Mouse (Mus musculus): ENCODE results near the gene Btnl10. TPM values are rescaled to one million over a fixed set of nuclear protein-coding genes. Genes with fewer than 3 reads are reported as not detected.

Gene Btnl10
- total and polyA plus RNA-seq, 3 experiments = 0.04 TPM; not detected in 2

DNA sequence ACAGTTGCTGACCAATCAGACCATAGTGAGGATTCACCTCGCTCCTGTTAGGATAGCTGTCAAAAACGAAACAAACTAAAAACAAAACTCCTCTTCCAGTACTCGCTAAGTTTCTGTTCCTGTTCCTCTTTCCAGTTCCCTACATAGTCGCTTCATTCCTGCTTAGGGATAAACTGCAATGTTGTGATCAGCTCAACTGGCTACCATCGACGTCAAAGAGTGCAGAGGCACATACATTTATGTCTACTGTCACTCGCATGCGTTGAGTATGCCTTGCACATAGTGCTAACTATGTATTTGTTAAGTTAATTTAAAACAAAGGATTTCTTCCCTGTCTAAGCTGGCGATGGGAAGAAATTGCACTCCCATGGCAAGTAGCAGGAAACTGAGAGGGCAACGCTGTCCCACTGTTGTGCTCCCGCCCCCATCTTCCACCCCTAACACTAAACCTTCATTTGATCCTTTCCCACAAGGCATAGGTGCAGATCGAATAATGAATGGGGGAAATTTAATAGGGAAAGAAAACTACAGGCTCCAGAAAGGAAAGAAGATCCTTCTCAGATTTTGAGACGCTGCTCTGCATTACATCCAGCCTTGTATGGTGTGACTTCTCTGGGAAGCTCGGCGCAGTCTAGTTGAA lies 41.6 kb downstream of the Btnl10 start:
- intact Hi-C loops (cut with DNase I) = no loop called here
- H3K36me3 ChIP-seq (ENCODE audit: control insufficient read depth, insufficient read depth, low read length) = peaks cover 8% of the 10 kb centered on the region
- H3K27me3 ChIP-seq (ENCODE audit: control insufficient read depth, insufficient read depth, low read length) = peaks cover 4% of the 10 kb centered on the region; the same call in 1 of the 2 replicates
- H3K79me2 ChIP-seq (replicated peaks; ENCODE audit: control insufficient read depth, insufficient read depth, low read length) = no peaks in the 10 kb centered on the region
- H3K4me1 ChIP-seq (ENCODE audit: control insufficient read depth, insufficient read depth, low read length) = peaks cover 9% of the 10 kb centered on the region
- TF ChIP-seq CTCF (IDR thresholded peaks at IDR 0.05) = no peak
- no peak for TF ChIP-seq POLR2A (IDR thresholded peaks at IDR 0.05; ENCODE audit: insufficient read depth, low read depth, low read length)
- TF ChIP-seq EP300 (IDR thresholded peaks at IDR 0.05; ENCODE audit: insufficient read depth, low read depth, low read length) = no peak
- H3K9ac ChIP-seq (ENCODE audit: low read depth, low read length) = no peak overlapping the region
- 33% methylated on average over 15 of the region's 15 CpGs for WGBS
- H3K4me3 ChIP-seq = peak overlapping the region; percentile 64
- no peak for DNase-seq
- H3K27ac ChIP-seq = no peak overlapping the region; the same call in 1 of the 2 replicates

DNA sequence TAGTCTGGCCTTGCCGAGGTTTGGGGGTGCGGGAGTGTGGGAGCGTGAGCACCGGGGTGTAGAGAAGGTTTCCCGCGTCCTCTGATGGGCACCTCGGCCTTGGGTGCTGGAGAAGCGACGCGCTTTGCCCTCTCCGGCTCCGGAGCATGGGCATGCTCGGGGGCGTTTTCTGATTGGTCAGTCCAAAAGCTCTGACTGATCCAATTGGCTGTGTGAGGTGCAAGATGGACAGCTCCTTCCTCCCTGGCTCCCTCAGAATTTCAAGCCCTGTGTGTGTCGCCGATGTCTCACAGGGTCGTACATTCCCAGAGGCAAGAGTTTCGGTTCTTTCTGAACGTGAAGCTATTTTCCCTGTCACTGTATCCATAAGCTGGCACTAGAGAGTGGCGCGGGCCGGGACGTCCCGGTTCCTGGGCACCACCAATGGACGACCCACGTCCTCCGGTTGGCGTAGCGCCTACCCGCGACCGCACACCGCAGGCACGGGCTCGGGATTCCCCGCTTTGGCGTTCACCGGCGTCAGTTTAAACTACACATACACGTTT lies 42.3 kb downstream of the Btnl10 start:
- under 1% methylated on average over 40 of the region's 40 CpGs for WGBS
- peaks cover 9% of the 10 kb centered on the region for H3K4me1 ChIP-seq (ENCODE audit: control insufficient read depth, insufficient read depth, low read length)
- 0 out of 2 replicates have a peak, but pooled peaks have one; percentile 20 for TF ChIP-seq POLR2A (IDR thresholded peaks at IDR 0.05; ENCODE audit: insufficient read depth, low read depth, low read length)
- no peak for TF ChIP-seq EP300 (IDR thresholded peaks at IDR 0.05; ENCODE audit: insufficient read depth, low read depth, low read length)
- TF ChIP-seq CTCF (IDR thresholded peaks at IDR 0.05) = peak; percentile 43
- H3K27ac ChIP-seq = peak overlapping the region; percentile 27
- no peaks in the 10 kb centered on the region for H3K79me2 ChIP-seq (replicated peaks; ENCODE audit: control insufficient read depth, insufficient read depth, low read length)
- peaks cover 4% of the 10 kb centered on the region; the same call in 1 of the 2 replicates for H3K27me3 ChIP-seq (ENCODE audit: control insufficient read depth, insufficient read depth, low read length)
- intact Hi-C loops (cut with DNase I) = no loop called here
- peak; percentile 75 to 86 for DNase-seq
- H3K4me3 ChIP-seq = peak overlapping the region; percentile 64
- peak overlapping the region; percentile 61 for H3K9ac ChIP-seq (ENCODE audit: low read depth, low read length)
- peaks cover 8% of the 10 kb centered on the region for H3K36me3 ChIP-seq (ENCODE audit: control insufficient read depth, insufficient read depth, low read length)

DNA sequence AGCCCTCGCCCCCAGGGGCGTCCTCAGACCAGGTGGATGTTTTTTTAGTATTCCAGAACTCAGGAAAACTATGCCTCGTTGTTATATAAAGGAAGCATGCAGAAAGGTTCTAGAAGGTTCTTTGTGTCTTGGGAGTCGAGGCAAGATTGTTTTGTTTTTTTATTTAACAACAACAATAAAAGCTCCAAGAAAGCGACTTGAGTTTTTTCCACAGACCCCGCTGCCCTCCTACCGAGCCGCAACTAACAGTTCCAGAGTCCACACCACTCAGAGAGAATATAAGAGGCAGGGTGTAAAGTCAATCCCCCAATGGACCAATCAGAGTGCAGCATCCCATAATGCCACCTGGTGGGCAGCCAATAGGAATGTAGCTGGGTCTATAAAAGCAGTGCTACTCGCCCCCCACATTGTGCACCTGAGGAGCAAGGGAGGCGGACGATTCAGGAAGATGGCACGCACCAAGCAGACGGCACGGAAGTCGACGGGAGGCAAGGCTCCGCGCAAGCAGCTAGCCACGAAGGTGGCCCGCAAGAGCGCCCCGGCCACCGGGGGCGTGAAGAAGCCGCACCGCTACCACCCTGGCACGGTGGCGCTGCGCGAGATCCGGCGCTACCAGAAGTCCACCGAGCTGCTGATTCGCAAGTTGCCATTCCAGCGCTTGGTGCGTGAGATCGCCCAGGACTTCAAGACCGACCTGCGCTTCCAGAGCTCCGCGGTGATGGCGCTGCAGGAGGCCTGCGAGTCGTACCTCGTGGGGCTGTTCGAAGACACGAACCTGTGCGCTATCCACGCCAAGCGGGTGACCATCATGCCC lies 43.9 kb downstream of the Btnl10 start:
- Histone ChIP-seq H3K27me3 (ENCODE audit: control insufficient read depth, insufficient read depth, low read length) (peaks cover 4% of the 10 kb centered on the region; the same call in 1 of the 2 replicates), H3K4me3 (no peak overlapping the region), H3K36me3 (ENCODE audit: control insufficient read depth, insufficient read depth, low read length) (peaks cover 2% of the 10 kb centered on the region), H3K4me1 (ENCODE audit: control insufficient read depth, insufficient read depth, low read length) (peaks cover 9% of the 10 kb centered on the region), H3K79me2 (replicated peaks; ENCODE audit: control insufficient read depth, insufficient read depth, low read length) (no peaks in the 10 kb centered on the region), H3K9ac (ENCODE audit: low read depth, low read length) (no peak overlapping the region), H3K27ac (no peak overlapping the region)
- 60% methylated on average over 50 of the region's 50 CpGs for WGBS
- intact Hi-C loops (cut with DNase I) = no loop called here
- TF ChIP-seq EP300 (IDR thresholded peaks at IDR 0.05; ENCODE audit: insufficient read depth, low read depth, low read length) = no peak
- TF ChIP-seq POLR2A (IDR thresholded peaks at IDR 0.05; ENCODE audit: insufficient read depth, low read depth, low read length) = no peak
- TF ChIP-seq CTCF (IDR thresholded peaks at IDR 0.05) = no peak
- DNase-seq = no peak

DNA sequence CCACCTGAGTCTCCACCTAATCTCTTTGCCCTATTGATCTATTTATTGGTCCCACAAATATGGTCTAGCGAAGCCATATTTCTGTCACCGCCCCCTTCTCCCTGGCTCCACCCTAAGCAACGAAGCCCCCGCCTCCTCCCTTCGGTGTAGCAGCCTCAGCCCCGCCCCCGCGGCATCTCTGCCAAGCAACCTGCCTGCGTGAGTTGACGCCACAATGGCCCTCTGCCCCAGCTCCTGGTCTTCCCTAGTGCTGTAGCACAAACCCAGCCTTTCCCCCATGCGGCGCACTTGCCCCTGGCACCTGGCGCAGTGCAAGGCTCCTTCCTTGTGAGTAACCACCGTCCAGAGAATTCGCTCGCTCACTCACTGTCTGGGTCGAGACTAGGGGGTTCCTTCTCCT lies 45.8 kb downstream of the Btnl10 start:
- H3K27me3 ChIP-seq (ENCODE audit: control insufficient read depth, insufficient read depth, low read length) = peaks cover 4% of the 10 kb centered on the region; the same call in 1 of the 2 replicates
- TF ChIP-seq CTCF (IDR thresholded peaks at IDR 0.05) (no peak), POLR2A (IDR thresholded peaks at IDR 0.05; ENCODE audit: insufficient read depth, low read depth, low read length) (no peak), EP300 (IDR thresholded peaks at IDR 0.05; ENCODE audit: insufficient read depth, low read depth, low read length) (no peak)
- H3K4me1 ChIP-seq (ENCODE audit: control insufficient read depth, insufficient read depth, low read length) = peaks cover 2% of the 10 kb centered on the region
- H3K4me3 ChIP-seq = no peak overlapping the region
- no peak overlapping the region for H3K27ac ChIP-seq
- no peak overlapping the region for H3K9ac ChIP-seq (ENCODE audit: low read depth, low read length)
- intact Hi-C loops (cut with DNase I) = no loop called here
- 39% methylated on average over 17 of the region's 17 CpGs for WGBS
- no peak for DNase-seq
- no peaks in the 10 kb centered on the region for H3K36me3 ChIP-seq (ENCODE audit: control insufficient read depth, insufficient read depth, low read length)
- H3K79me2 ChIP-seq (replicated peaks; ENCODE audit: control insufficient read depth, insufficient read depth, low read length) = no peaks in the 10 kb centered on the region

DNA sequence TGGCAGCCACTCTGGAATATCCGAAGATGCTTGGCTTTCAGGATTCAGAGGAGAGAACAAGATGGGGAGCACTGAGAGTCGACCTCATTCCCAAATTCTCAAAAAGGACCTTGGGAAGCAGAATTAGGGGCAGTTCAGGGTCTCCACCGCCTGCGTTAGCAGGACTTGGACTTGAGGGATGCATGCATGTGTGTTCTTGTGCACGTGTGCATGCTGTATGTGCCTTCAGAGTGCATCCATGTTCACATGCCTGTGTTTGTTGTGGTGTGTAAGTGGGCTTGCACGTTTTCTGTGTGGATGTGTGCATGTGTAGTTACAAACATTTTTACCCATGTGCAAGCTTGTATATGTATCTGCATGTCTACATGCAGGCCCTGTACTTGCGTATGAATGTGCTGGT lies 46.5 kb downstream of the Btnl10 start:
- TF ChIP-seq CTCF (IDR thresholded peaks at IDR 0.05) (no peak), POLR2A (IDR thresholded peaks at IDR 0.05; ENCODE audit: insufficient read depth, low read depth, low read length) (no peak), EP300 (IDR thresholded peaks at IDR 0.05; ENCODE audit: insufficient read depth, low read depth, low read length) (no peak)
- H3K36me3 ChIP-seq (ENCODE audit: control insufficient read depth, insufficient read depth, low read length) = no peaks in the 10 kb centered on the region
- no peaks in the 10 kb centered on the region for H3K79me2 ChIP-seq (replicated peaks; ENCODE audit: control insufficient read depth, insufficient read depth, low read length)
- no peak overlapping the region for H3K9ac ChIP-seq (ENCODE audit: low read depth, low read length)
- H3K27me3 ChIP-seq (ENCODE audit: control insufficient read depth, insufficient read depth, low read length) = peaks cover 4% of the 10 kb centered on the region; the same call in 1 of the 2 replicates
- intact Hi-C loops (cut with DNase I) = no loop called here
- DNase-seq = no peak
- no peak overlapping the region for H3K4me3 ChIP-seq
- no peak overlapping the region for H3K27ac ChIP-seq
- 83% methylated on average over 7 of the region's 7 CpGs for WGBS
- peaks cover 2% of the 10 kb centered on the region for H3K4me1 ChIP-seq (ENCODE audit: control insufficient read depth, insufficient read depth, low read length)

All from heart, adult 2 months (tissue).